Mouse (Mus musculus) thymus, adult 2 months (tissue): ENCODE results near the gene Tbl3. TPM values are rescaled to one million over a fixed set of nuclear protein-coding genes. Genes with fewer than 3 reads are reported as not detected.

Source experiments
- DNase-seq: peaks from one replicate; pipeline ENCODE4 v3.0.0; 2021
- H3K27ac ChIP-seq: fragments of 200-500 bp; 2 replicates; pipeline ENCODE4 v1.5.1; 2012; ENCODE audit warnings: low read length, control low read depth; ENCODE audit not compliant: control insufficient read depth, insufficient read depth
- H3K27me3 ChIP-seq: fragments of 200-500 bp; 2 replicates; pipeline ENCODE4 v1.6.1; 2012; ENCODE audit warnings: mild to moderate bottlenecking, low read length, moderate library complexity, mixed read lengths; ENCODE audit not compliant: control insufficient read depth, insufficient read depth
- H3K36me3 ChIP-seq: fragments of 200-500 bp; 2 replicates; pipeline ENCODE4 v1.6.1; 2012; ENCODE audit warnings: mild to moderate bottlenecking, low read length, moderate library complexity; ENCODE audit not compliant: control insufficient read depth, insufficient read depth
- H3K4me1 ChIP-seq: fragments of 200-500 bp; replicated peaks from 2 replicates; pipeline ENCODE4 v1.6.1; 2012; ENCODE audit warnings: low read length; ENCODE audit not compliant: control insufficient read depth, insufficient read depth
- H3K4me3 ChIP-seq: fragments of 200-500 bp; 2 replicates; pipeline ENCODE4 v1.5.1; 2012; ENCODE audit warnings: mild to moderate bottlenecking, low read length, control low read depth, moderate library complexity; ENCODE audit not compliant: control insufficient read depth, insufficient read depth
- CTCF ChIP-seq: fragments of 200-500 bp; IDR thresholded peaks from 2 replicates; pipeline ENCODE4 v1.5.1; 2012; ENCODE audit warnings: mild to moderate bottlenecking, control low read depth, low read length, moderate library complexity, borderline replicate concordance; ENCODE audit not compliant: control insufficient read depth, poor library complexity, insufficient read depth; ENCODE audit errors: extremely low read depth
- POLR2A ChIP-seq: fragments of 200-500 bp; IDR thresholded peaks from 2 replicates; pipeline ENCODE4 v1.6.1; 2012; ENCODE audit warnings: mild to moderate bottlenecking, low read length, control low read depth, moderate library complexity; ENCODE audit not compliant: control insufficient read depth, poor library complexity, insufficient read depth; ENCODE audit errors: extremely low read depth
- WGBS: fragments of 180-500 bp; shearing (Covaris S2); methylation state at CpG from one replicate; pipeline ENCODE4 v1.1.7; 2018; 5-methylcytosine and 5-hydroxymethylcytosine counted together
- polyA plus RNA-seq: library from polyadenylated mRNA; depleted of rRNA; stranded (reverse); fragments of >200 nt; gene quantifications from 2 replicates; pipeline ENCODE4 v1.2.3, GENCODE M21; 2012

Tbl3 gene
- polyA plus RNA-seq, 1 experiment, result 109 TPM

GRCm38 (mm10) chr17:24707801-24708425 lies 453 bp upstream of the Tbl3 start:
- TF ChIP-seq POLR2A (no peak), CTCF (no peak)
- 1% methylated on average over 24 of the region's 24 CpGs for WGBS
- no peaks in the 10 kb centered on the region for H3K4me1 ChIP-seq
- no peak for DNase-seq
- H3K27ac ChIP-seq, result peak overlapping the region; percentile 28; the same call in 1 of the 2 replicates
- no peaks in the 10 kb centered on the region for H3K27me3 ChIP-seq
- peak overlapping the region; percentile 91 for H3K4me3 ChIP-seq
- H3K36me3 ChIP-seq, result peaks cover 5% of the 10 kb centered on the region

GRCm38 (mm10) chr17:24705821-24706220 lies 1.6 kb downstream of the Tbl3 start:
- H3K4me1 ChIP-seq, result no peaks in the 10 kb centered on the region
- no peak overlapping the region for H3K4me3 ChIP-seq
- no peaks in the 10 kb centered on the region for H3K27me3 ChIP-seq
- 97% methylated on average over 3 of the region's 3 CpGs for WGBS
- DNase-seq, result no peak
- no peak overlapping the region for H3K27ac ChIP-seq
- TF ChIP-seq POLR2A, result no peak
- no peak for TF ChIP-seq CTCF
- H3K36me3 ChIP-seq, result peaks cover 12% of the 10 kb centered on the region

GRCm38 (mm10) chr17:24701251-24701650 lies 6.2 kb downstream of the Tbl3 start:
- no peaks in the 10 kb centered on the region for H3K27me3 ChIP-seq
- no peak overlapping the region for H3K4me3 ChIP-seq
- H3K36me3 ChIP-seq, result peaks cover 12% of the 10 kb centered on the region
- 97% methylated on average over 9 of the region's 9 CpGs for WGBS
- peaks cover 14% of the 10 kb centered on the region for H3K4me1 ChIP-seq
- DNase-seq, result no peak
- TF ChIP-seq CTCF (no peak), POLR2A (no peak)
- H3K27ac ChIP-seq, result no peak overlapping the region

GRCm38 (mm10) chr17:24699473-24699872 lies 8.0 kb downstream of the Tbl3 start:
- Histone ChIP-seq H3K36me3 (peaks cover 12% of the 10 kb centered on the region), H3K27ac (no peak overlapping the region), H3K4me3 (no peak overlapping the region), H3K27me3 (no peaks in the 10 kb centered on the region), H3K4me1 (peaks cover 17% of the 10 kb centered on the region)
- DNase-seq, result no peak
- WGBS, result 92% methylated on average over 2 of the region's 2 CpGs
- TF ChIP-seq POLR2A (no peak), CTCF (no peak)

GRCm38 (mm10) chr17:24698715-24699114 lies 8.7 kb downstream of the Tbl3 start:
- 95% methylated on average over 9 of the region's 9 CpGs for WGBS
- no peak overlapping the region for H3K27ac ChIP-seq
- H3K27me3 ChIP-seq, result no peaks in the 10 kb centered on the region
- H3K36me3 ChIP-seq, result peaks cover 8% of the 10 kb centered on the region; the same call in 1 of the 2 replicates
- no peak for DNase-seq
- no peak overlapping the region for H3K4me3 ChIP-seq
- no peak for TF ChIP-seq POLR2A
- no peak for TF ChIP-seq CTCF
- peaks cover 17% of the 10 kb centered on the region for H3K4me1 ChIP-seq

GRCm38 (mm10) chr17:24697985-24698384 lies 9.5 kb downstream of the Tbl3 start:
- Histone ChIP-seq H3K27me3 (no peaks in the 10 kb centered on the region), H3K4me1 (peaks cover 17% of the 10 kb centered on the region), H3K36me3 (0 out of 2 replicates have a peak, but pooled peaks cover 8% of the 10 kb centered on the region), H3K4me3 (no peak overlapping the region), H3K27ac (peak overlapping the region; percentile 40)
- DNase-seq, result no peak
- no peak for TF ChIP-seq POLR2A
- TF ChIP-seq CTCF, result no peak
- WGBS, result 36% methylated on average over 5 of the region's 5 CpGs

GRCm38 (mm10) chr17:24696011-24696697 lies 11.3 kb downstream of the Tbl3 start, which contains the start of the genes Gfer and Noxo1:
Gene Gfer (minus strand): TSS chr17:24696156.
Gene Noxo1 (plus strand): TSS chr17:24696234.
- Histone ChIP-seq H3K27me3 (no peaks in the 10 kb centered on the region), H3K36me3 (no peaks in the 10 kb centered on the region), H3K4me1 (peaks cover 17% of the 10 kb centered on the region), H3K4me3 (peak within 1 kb of the TSS; percentile 71), H3K27ac (no peak within 1 kb of the TSS)
- peak; percentile 87 for DNase-seq
- peak; percentile 63; the same call in 1 of the 2 replicates for TF ChIP-seq POLR2A
- peak; percentile 24; the same call in 1 of the 2 replicates for TF ChIP-seq CTCF
- under 1% methylated on average over 75 of the region's 76 CpGs for WGBS
